Mouse (Mus musculus) lung, embryonic 16.5 days (tissue): ENCODE data around the gene Mfrp. TPM values are rescaled to one million over a fixed set of nuclear protein-coding genes. Genes with fewer than 3 reads are reported as not detected.

Experiments used
- ATAC-seq: fragments of 200-750 bp; cut with Nextera tagmentation; 2 replicates; pipeline ENCODE4 v1.8.0; 2017; ENCODE audit warnings: low read depth, mild to moderate bottlenecking, moderate library complexity
- H3K27ac ChIP-seq: fragments of 300-500 bp; sonication (generic); 2 replicates; pipeline ENCODE4 v1.5.1; 2014; ENCODE audit warnings: mild to moderate bottlenecking, control low read depth, low read length
- H3K27me3 ChIP-seq: fragments of 300-500 bp; sonication (generic); 2 replicates; pipeline ENCODE4 v1.6.1; 2014; ENCODE audit warnings: low read depth, low read length, mixed read lengths; ENCODE audit not compliant: control insufficient read depth, insufficient read depth
- H3K36me3 ChIP-seq: fragments of 300-500 bp; sonication (generic); 2 replicates; pipeline ENCODE4 v1.6.1; 2014; ENCODE audit warnings: low read length; ENCODE audit not compliant: control insufficient read depth, insufficient read depth
- H3K4me1 ChIP-seq: fragments of 300-500 bp; sonication (generic); replicated peaks from 2 replicates; pipeline ENCODE4 v1.6.1; 2014; ENCODE audit warnings: low read length, mixed read lengths; ENCODE audit not compliant: control insufficient read depth, insufficient read depth
- H3K4me2 ChIP-seq: fragments of 300-500 bp; sonication (generic); 2 replicates; pipeline ENCODE4 v1.6.1; 2014; ENCODE audit warnings: low read depth, low read length, control low read depth
- H3K4me3 ChIP-seq: fragments of 300-500 bp; sonication (generic); 2 replicates; pipeline ENCODE4 v1.5.1; 2014; ENCODE audit warnings: mild to moderate bottlenecking, low read length, control low read depth
- H3K9ac ChIP-seq: fragments of 300-500 bp; sonication (generic); 2 replicates; pipeline ENCODE4 v1.6.1; 2014; ENCODE audit warnings: low read length, control low read depth
- H3K9me3 ChIP-seq: fragments of 300-500 bp; sonication (generic); 2 replicates; pipeline ENCODE4 v1.6.1; 2016; ENCODE audit warnings: low read length; ENCODE audit not compliant: control insufficient read depth
- WGBS: fragments of 180-500 bp; shearing (Covaris S2); extraction: QIAGEN DNeasy Blood & Tissue Kit; methylation state at CpG from one replicate; pipeline ENCODE4 v1.1.7; 2014; 5-methylcytosine and 5-hydroxymethylcytosine counted together
- polyA plus RNA-seq: library from polyadenylated mRNA; unstranded; fragments of >200 nt; fragmentation: Nextera tagmentation; extraction: Ambion mirVana; gene quantifications from 2 replicates; pipeline ENCODE4 v1.2.1, GENCODE M21; 2015

Gene Mfrp
- polyA plus RNA-seq, 1 experiment from 2014 or later = 0.21 TPM

DNA sequence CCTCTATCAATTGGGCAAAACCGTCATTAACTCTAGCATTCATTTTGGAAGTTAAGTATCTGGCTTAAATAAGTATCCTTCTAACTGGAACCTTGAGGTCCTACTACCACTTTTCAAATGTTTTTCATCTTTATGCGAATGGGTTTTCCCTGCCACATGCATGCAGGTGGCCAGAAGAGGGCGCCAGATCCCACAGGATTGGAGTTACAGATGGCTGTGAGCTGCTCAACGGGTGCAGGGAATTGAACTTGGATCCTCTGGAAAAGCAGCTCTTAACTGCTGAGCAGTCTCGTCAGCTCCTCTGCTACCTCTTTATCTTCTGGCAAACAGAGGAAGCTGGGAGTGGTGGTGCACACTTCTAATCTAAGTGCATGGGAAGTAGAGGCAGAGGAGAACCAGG lies 17.5 kb downstream of the Mfrp start:
- Histone ChIP-seq H3K36me3 (no peaks in the 10 kb centered on the region), H3K9ac (no peak overlapping the region), H3K4me1 (peaks cover 2% of the 10 kb centered on the region; the same call in 1 of the 2 replicates), H3K9me3 (no peaks in the 10 kb centered on the region), H3K4me3 (no peak overlapping the region), H3K27me3 (no peaks in the 10 kb centered on the region), H3K4me2 (no peak overlapping the region), H3K27ac (no peak overlapping the region)
- no peak for ATAC-seq
- 51% methylated on average over 5 of the region's 5 CpGs for WGBS

DNA sequence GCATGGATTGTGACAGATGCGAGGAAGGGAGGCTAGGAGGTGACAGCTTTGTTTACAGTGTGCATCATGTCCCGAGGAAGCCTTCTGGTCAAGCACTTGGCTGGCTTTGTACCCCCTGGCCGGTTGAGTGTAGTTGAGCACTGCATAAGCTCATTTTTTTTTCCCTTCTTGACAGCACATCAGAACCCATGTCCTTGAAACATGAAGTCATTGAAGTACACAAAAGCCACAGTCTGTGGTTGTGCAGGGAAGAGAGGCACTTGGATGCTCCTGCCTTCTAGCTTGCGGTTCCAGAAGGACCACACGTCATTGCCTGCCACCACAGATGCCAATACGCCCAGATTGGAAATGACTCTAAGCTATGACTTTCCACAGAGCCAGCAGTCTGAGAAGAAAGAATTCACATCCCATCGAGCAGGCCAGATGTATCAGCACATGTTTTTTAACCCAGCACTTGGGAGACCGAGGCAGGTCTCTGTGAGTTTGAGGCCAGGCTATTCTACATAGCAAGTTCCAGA lies 18.5 kb downstream of the Mfrp start:
- Histone ChIP-seq H3K4me1 (no peaks in the 10 kb centered on the region), H3K4me2 (no peak overlapping the region), H3K27ac (no peak overlapping the region), H3K27me3 (no peaks in the 10 kb centered on the region), H3K9ac (no peak overlapping the region), H3K4me3 (no peak overlapping the region), H3K36me3 (no peaks in the 10 kb centered on the region), H3K9me3 (no peaks in the 10 kb centered on the region)
- ATAC-seq = no peak
- 54% methylated on average over 8 of the region's 8 CpGs for WGBS

DNA sequence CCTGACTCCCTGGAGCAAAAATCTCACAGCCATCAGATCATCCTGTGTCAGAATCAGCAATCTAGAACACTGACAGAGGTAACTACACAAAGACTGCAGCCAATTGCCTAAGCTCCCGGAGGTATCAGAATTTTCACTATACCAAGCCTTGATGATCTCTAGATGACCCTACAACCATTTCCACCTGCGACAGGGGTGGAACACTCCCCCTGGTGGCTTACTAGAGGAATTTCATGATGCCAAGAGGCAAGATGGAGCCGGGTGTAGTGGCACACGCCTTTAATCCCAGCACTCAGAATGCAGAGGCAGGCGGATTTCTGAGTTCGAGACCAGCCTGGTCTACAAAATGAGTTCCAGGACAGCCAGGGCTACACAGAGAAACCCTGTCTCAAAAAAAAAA lies 22.8 kb downstream of the Mfrp start:
- no peak for ATAC-seq
- Histone ChIP-seq H3K36me3 (no peaks in the 10 kb centered on the region), H3K9ac (no peak overlapping the region), H3K4me2 (no peak overlapping the region), H3K4me3 (no peak overlapping the region), H3K27me3 (no peaks in the 10 kb centered on the region), H3K9me3 (no peaks in the 10 kb centered on the region), H3K27ac (no peak overlapping the region), H3K4me1 (peaks cover 25% of the 10 kb centered on the region)
- WGBS = 72% methylated on average over 6 of the region's 6 CpGs

DNA sequence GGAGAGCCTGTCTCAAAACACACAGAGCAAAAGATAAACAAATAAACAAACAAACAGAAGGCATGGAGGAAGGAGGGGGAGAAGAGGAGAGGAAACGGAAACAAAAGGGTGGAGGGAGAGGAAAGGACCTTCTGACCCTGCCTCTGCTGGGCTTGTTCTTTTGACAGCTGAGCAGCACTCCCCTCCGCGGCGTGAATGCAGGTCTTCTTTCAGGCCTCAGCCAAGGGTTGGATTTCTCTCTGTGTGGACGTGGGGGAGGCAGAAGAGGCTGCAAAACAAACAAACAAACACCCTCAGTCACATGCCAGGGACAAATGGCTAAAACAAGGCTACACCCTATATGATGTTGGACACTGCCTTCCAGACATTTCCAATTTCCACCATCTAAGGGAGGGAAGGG lies 23.5 kb downstream of the Mfrp start:
- WGBS = 32% methylated on average over 5 of the region's 5 CpGs
- no peaks in the 10 kb centered on the region for H3K36me3 ChIP-seq
- no peaks in the 10 kb centered on the region for H3K9me3 ChIP-seq
- H3K4me3 ChIP-seq = no peak overlapping the region
- ATAC-seq = no peak
- H3K27me3 ChIP-seq = no peaks in the 10 kb centered on the region
- H3K4me2 ChIP-seq = no peak overlapping the region
- no peak overlapping the region for H3K9ac ChIP-seq
- no peak overlapping the region for H3K27ac ChIP-seq
- H3K4me1 ChIP-seq = peaks cover 28% of the 10 kb centered on the region

GRCm38 (mm10) chr9:44125546-44126428 lies 24.3 kb downstream of the Mfrp start:
- peak; percentile 31; the same call in 1 of the 2 replicates for ATAC-seq
- 0 out of 2 replicates have a peak overlapping the region, but pooled peaks have one; percentile 8 for H3K27ac ChIP-seq

DNA sequence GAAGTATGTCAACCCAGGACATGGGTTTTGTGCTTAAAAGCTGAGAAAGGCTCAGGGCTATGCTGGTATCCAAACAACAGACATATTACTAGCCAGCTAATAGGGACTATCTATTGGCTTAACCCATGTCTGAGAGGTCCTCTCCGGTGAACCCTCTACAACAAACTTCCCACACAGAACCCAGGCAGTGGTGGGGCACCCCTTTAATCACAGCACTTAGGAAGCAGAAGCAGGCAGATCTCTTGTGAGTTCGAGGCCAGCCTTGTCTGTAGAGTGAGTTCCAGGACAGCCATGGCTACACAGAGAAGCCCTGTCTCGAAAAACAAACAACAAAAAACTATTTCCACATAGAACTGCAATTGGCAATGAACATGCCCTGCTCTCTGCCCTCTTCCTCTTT lies 25.2 kb downstream of the Mfrp start:
- ATAC-seq = no peak
- Histone ChIP-seq H3K4me2 (no peak overlapping the region), H3K27ac (peak overlapping the region; percentile 65; the same call in 1 of the 2 replicates), H3K27me3 (no peaks in the 10 kb centered on the region), H3K36me3 (no peaks in the 10 kb centered on the region), H3K9ac (no peak overlapping the region), H3K4me3 (no peak overlapping the region), H3K9me3 (no peaks in the 10 kb centered on the region), H3K4me1 (peaks cover 39% of the 10 kb centered on the region)
- WGBS = 82% methylated on average over 3 of the region's 3 CpGs

More at GRCm38 (mm10) chr9:44125546-44126428, 24.3 kb downstream of the Mfrp start:
- 0 out of 2 replicates have a peak overlapping the region, but pooled peaks have one; percentile 3 for H3K4me2 ChIP-seq
- H3K4me1 ChIP-seq = peaks cover 35% of the 10 kb centered on the region
- peak overlapping the region; percentile 3; the same call in 1 of the 2 replicates for H3K9ac ChIP-seq
- H3K36me3 ChIP-seq = no peaks in the 10 kb centered on the region
- WGBS = 18% methylated on average over 18 of the region's 18 CpGs
- no peaks in the 10 kb centered on the region for H3K9me3 ChIP-seq
- no peaks in the 10 kb centered on the region for H3K27me3 ChIP-seq
- H3K4me3 ChIP-seq = no peak overlapping the region

DNA sequence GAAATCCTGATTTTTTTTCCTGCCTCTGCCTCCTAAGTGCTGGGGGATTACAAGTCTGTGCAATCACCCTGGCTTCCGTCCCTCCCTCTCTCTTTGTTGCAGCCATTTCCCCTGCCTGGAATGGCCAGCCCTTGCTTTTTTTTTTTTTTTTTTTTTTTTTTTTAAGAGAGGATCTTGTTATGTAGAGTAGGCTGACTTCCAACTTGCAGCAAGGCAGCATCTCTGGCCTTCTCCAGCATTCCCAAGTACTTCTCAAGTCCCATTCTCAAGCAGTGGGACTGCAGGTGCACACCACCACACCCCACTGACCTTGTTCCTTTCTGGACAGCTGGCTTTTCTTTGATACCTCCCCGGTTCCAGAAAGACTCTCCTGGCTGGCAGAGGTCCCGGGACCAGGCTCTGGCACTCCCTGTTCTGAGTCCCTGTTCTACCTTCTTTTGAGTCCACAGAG lies 25.8 kb downstream of the Mfrp start:
- Histone ChIP-seq H3K4me1 (peaks cover 39% of the 10 kb centered on the region), H3K9me3 (no peaks in the 10 kb centered on the region), H3K4me2 (no peak overlapping the region), H3K27ac (peak overlapping the region; percentile 65), H3K4me3 (no peak overlapping the region), H3K27me3 (no peaks in the 10 kb centered on the region), H3K36me3 (no peaks in the 10 kb centered on the region), H3K9ac (peak overlapping the region; percentile 35; the same call in 1 of the 2 replicates)
- 38% methylated on average over 3 of the region's 3 CpGs for WGBS
- ATAC-seq = no peak

GRCm38 (mm10) chr9:44129633-44130032 lies 28.1 kb downstream of the Mfrp start:
- H3K4me3 ChIP-seq = peak overlapping the region; percentile 50
- peak; percentile 20 for ATAC-seq
- 2% methylated on average over 9 of the region's 9 CpGs for WGBS
- peaks cover 7% of the 10 kb centered on the region for H3K27me3 ChIP-seq
- no peaks in the 10 kb centered on the region for H3K9me3 ChIP-seq
- no peaks in the 10 kb centered on the region for H3K36me3 ChIP-seq
- peak overlapping the region; percentile 93 for H3K27ac ChIP-seq
- H3K9ac ChIP-seq = peak overlapping the region; percentile 70
- H3K4me2 ChIP-seq = peak overlapping the region; percentile 82
- H3K4me1 ChIP-seq = peaks cover 51% of the 10 kb centered on the region

GRCm38 (mm10) chr9:44130034-44130433 lies 28.5 kb downstream of the Mfrp start:
- Histone ChIP-seq H3K36me3 (no peaks in the 10 kb centered on the region), H3K27ac (peak overlapping the region; percentile 93), H3K27me3 (peaks cover 7% of the 10 kb centered on the region), H3K4me2 (peak overlapping the region; percentile 82), H3K4me3 (peak overlapping the region; percentile 50), H3K9ac (peak overlapping the region; percentile 70), H3K9me3 (no peaks in the 10 kb centered on the region), H3K4me1 (peaks cover 52% of the 10 kb centered on the region)
- peak; percentile 74 for ATAC-seq
- under 1% methylated on average over 27 of the region's 27 CpGs for WGBS
